Mouse (Mus musculus): ENCODE data around the gene Gm14443.
"Not testable (repeated sequence)": the region's sequence is repeated elsewhere in the genome, so short reads cannot be mapped to it uniquely, and the experiment has no call there.

Gene Gm14443

GRCm38 (mm10) chr2:175175401-175176180 lies at the start of gene Gm14443:
Gene Gm14443, minus strand, starts transcription at chr2:175175871.
- not testable (repeated sequence) for DNase-seq (ENCODE audit: low read depth, low spot score)

DNA sequence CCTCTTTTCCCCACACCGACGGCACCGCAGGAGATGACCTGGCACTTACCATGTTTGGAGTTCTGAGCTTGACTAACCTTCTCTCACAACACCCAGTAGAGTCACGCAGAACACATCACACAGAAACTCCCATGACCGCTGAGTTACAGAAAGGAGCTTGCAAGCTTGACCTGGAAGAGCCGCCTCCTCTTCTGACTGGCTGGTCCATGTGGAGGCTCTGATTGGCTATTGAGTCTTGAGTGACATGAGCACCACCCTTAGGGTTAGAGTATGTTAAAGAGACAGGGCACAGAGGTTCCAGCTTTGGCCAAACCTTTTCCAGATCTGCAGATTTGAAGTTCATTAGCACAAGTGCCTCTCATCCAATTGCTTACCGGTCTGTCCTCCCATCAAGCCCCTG lies 31.1 kb upstream of the Gm14443 start, which contains the start of gene Gm14391:
Gene Gm14391, minus strand, starts transcription at position 186 of the 400 bp plus-strand sequence.
- not testable (repeated sequence) for DNase-seq (ENCODE audit: low read depth, low spot score)

- not testable (repeated sequence) for DNase-seq (ENCODE audit: low read depth, low spot score)
These were observed 3.3 kb upstream of the Gm14443 start for GRCm38 (mm10) chr2:175179008-175179407.

DNA sequence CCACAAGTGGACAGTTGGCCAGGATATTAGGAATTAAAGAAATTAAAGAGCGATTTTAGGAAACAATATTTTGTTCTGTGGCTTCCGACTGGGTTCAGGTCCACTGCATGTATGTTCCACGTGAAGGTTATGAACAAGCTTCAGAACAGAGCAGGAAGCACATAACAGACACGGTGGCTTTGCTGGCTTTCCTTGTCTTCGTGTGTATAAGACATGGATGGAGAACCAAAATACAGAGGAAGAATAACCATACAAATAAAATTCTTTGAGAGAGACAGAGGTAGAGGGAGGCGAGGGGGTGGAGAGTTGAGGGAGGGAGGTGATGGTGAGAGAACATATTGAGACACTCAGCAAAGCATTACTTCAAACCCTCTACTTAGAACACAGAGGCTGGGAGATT lies 641 bp upstream of the Gm14443 start:
- no peak for DNase-seq (ENCODE audit: low read depth, low spot score)

- DNase-seq (ENCODE audit: low read depth, low spot score): not testable (repeated sequence)
These were observed 1.6 kb downstream of the Gm14443 start for GRCm38 (mm10) chr2:175174058-175174457.

DNA sequence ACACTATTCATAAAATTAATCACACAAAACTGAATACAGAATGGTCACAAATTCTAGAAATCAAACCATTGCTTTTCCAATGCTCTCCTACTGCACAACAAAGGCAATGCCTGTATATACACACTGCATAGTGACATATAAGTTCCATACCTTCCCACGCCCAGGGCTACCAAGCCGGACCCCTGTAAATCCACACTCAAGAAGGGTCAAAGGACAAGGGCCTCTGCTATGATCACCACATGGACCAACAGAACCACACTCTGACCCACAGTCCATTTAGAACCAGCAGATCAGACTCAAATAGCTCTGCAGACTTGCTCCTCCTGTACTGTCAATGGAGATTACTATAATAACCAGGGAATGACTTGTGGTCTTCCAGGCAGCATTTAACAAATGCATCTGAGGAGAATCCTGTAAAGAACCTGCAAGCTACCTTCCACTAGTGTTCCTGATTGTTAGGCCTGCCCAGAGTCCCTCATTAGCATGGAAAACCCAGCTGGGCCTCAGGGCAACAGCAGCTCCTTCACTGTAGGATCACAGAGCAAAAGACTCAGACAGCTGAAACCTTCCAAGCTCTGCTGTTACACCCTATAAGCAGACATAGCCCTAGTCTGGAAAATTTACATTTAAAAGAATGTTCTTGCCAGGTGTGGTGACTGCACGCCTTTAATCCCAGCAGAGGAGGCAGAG lies 2.6 kb downstream of the Gm14443 start:
- not testable (repeated sequence) for DNase-seq (ENCODE audit: low read depth, low spot score)

DNA sequence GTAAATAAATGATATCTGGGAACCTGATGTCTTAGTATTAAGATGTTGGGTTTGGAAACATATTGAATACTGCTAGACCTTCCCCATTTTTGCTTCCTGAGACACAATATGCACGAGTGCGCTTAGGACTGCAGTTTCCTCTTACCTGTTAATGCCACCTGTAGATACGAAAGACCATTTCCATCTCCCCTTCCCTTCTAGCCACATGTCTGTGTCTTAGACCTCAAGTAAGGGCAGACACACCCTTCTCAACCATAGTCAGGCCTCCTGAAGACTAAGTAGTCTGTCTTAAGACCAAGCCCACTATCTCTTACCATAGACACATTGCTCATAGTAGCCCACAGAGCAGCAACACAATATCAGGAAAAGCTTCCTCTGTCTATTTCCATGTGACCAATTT lies 3.5 kb downstream of the Gm14443 start:
- no peak for DNase-seq (ENCODE audit: low read depth, low spot score)

- DNase-seq (ENCODE audit: low read depth, low spot score): not testable (repeated sequence)
These were observed 8.8 kb downstream of the Gm14443 start for GRCm38 (mm10) chr2:175166870-175167269.

DNA sequence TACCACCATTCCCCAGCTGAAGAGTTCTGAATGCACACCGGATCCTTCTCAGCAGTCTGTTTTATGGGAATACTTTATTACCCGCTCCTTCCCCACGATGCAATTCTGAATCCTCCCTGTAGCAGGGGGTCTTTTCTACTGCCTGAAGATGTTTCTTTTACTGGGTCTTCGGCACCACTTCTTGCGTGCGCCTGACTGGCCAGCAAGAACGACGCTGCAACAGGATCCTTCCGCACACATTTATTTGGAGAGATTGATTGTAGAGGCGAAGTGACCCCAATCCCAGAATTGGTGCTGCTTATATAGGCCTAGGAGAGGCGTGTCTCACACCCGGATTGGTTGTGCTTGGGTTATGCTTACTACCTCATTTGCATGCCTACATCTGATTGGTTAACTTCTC lies 10.6 kb downstream of the Gm14443 start:
- DNase-seq (ENCODE audit: low read depth, low spot score): not testable (repeated sequence)

DNA sequence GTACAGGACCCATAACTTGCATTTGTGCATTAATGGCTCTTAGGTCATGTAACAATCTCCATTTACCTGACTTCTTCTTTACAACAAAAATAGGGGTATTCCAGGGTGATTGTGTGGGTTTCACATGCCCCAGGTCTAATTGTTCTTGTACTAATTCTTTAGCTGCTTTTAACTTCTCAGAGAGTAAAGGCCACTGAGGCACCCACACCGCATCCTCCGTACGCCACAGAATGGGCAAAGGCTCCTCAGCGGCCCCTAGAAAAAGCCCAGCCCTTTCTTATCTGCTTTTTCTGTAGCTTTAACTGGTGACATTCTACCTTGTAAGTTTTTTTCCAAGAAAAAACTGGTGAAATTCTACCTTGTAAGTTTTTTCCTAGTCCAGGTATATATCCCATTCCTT lies 14.2 kb downstream of the Gm14443 start:
- not testable (repeated sequence) for DNase-seq (ENCODE audit: low read depth, low spot score)

DNA sequence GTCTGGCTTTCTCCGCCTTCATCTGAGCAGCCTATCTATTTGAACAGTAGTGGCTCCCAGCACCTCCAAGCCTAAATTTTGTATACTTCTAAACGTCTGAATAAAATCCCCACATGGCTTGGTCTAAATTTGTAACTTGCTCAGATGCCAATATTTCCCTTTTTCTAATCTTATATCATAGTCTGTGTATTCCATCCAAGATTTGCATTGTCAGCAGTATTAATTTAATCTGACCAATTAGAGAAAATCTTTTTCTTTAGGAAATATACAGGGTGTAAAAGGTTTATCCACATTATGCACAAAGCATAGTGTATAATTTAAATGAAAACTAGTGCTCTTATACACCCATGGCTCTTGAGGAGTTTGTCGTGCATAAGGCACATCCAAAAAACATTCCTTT lies 17.0 kb downstream of the Gm14443 start:
- no peak for DNase-seq (ENCODE audit: low read depth, low spot score)

- DNase-seq (ENCODE audit: low read depth, low spot score): no peak
These were observed 19.0 kb downstream of the Gm14443 start for GRCm38 (mm10) chr2:175156696-175157095.

DNA sequence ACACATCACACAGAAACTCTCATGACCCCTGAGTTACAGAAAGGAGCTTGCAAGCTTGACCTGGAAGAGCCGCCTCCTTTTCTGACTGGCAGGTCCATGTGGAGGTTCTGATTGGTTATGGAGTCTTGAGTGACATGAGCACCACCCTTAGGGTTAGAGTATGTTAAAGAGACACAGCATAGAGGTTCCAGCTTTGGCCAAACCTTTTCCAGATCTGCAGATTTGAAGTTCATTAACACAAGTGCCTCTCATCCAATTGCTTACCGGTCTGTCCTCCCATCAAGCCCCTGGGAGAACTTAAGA lies 33.7 kb downstream of the Gm14443 start, which contains the start of gene Gm14399:
Gene Gm14399, minus strand, starts transcription at position 20 of the 303 bp plus-strand sequence.
- DNase-seq (ENCODE audit: low read depth, low spot score): not testable (repeated sequence)

- not testable (repeated sequence) for DNase-seq (ENCODE audit: low read depth, low spot score)
These were observed 34.3 kb downstream of the Gm14443 start for GRCm38 (mm10) chr2:175141118-175141992.

GRCm38 (mm10) chr2:175140624-175141023 lies 35.0 kb downstream of the Gm14443 start:
- not testable (repeated sequence) for DNase-seq (ENCODE audit: low read depth, low spot score)
